Mouse (Mus musculus) hematopoietic stem cell, adult 5-6 weeks (primary cell): ENCODE measurements at regions not wholly inside any gene's neighbourhood (a gene's known extent, or its start where the extent isn't known, plus 50 kb on each side); places are given as distances from the start of the nearest gene placed in this dataset.

ENCODE experiments used
- ATAC-seq, 2 experiments: fragments of 125-278 bp in 1 of 2; replicated peaks in 1 of 2; 2 replicates each; pipeline ENCODE4 v1.8.0; 2016 to 2017; ENCODE audit warnings: inconsistent platforms in 2 of 2, mild to moderate bottlenecking in 2 of 2, moderate number of reproducible peaks in 2 of 2, low read depth in 1 of 2, moderate TSS enrichment in 1 of 2; ENCODE audit not compliant: low FRiP score in 2 of 2, poor library complexity in 2 of 2, severe bottlenecking in 2 of 2, insufficient read depth in 1 of 2, low TSS enrichment in 1 of 2

DNA sequence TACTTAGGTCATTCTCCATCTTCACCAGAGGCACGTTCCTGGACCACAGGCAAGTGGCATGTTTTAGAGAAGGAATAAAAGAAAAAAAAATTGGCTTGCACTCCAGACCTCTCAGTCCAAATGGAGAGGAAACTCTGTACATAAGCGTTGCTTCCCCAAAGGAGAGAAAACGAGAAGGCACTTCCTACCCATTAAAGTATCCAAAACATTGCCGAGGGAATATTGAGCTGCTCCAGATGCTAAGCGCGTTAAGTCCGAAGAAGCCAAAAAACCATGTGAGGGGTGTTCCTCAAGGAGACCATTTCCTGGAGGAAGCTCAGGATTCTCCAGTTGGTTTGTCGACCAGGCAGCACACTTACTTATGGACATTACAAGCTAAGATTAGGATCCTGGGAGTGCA, 286.2 kb downstream of the Pax1 start:
- no peak for ATAC-seq

- ATAC-seq = no peak
Measured at GRCm38 (mm10) chr2:147647506-147647905, 285.8 kb downstream of the Pax1 start.

DNA sequence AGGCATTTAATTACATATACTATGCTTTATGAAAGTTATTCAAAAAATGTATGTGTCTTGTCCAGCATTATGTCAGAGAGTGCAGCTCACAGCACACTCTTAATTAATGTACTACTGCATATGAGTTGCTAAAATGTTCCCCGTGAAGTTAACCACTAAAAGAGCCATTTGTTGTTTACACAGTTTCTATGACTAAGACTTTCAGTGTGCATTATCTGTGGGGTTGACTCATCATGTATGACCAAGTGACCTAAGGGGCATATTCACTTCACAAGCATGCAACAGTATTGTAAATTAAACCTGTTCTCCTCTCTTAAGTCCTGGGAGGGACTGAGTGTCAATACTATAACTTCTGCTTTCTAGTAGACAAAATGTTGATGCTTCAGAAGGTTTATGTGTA, 276.2 kb downstream of the Pax1 start:
- ATAC-seq = no peak

DNA sequence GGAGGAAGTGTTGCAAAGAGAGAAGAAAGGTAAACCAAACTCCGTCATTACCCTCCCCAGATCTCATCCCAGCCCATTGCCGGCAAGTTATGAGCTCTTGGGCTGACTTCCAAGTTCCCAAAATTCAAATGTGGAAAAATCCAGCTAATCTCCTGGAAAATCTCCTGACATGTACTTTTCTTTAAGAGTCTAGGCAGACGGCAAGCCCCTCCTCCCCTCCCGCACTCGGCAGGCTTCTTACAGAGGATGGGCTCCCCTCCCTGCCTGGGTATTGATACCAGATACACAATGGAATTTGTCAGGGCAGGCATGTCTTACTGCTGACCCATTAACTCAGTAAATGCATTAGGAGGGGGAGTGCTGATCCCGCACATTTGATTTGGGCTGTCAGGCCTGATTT, 271.0 kb downstream of the Pax1 start:
- ATAC-seq = no peak

DNA sequence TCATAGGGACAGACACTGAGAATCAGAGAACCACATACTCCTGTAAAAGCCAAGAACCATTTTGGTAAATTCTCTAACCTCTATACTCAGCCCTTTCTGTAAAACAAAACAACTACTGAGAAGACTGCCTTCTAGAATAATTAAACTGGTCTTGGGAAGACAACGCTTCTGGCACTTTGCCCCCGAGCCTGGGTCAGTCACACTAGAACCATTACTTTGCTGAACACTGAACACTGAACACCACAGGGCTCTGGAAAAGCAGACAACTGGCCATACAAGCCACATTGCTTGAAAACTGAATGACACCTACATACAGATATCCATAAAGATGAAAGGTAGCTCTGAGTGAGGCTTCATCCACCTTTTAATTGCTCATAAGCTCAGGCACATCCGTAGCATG, 268.0 kb downstream of the Pax1 start:
- ATAC-seq = no peak

GRCm38 (mm10) chr2:147627096-147627495, 265.4 kb downstream of the Pax1 start:
- no peak for ATAC-seq

GRCm38 (mm10) chr2:147623116-147623515, 261.4 kb downstream of the Pax1 start:
- ATAC-seq = no peak

DNA sequence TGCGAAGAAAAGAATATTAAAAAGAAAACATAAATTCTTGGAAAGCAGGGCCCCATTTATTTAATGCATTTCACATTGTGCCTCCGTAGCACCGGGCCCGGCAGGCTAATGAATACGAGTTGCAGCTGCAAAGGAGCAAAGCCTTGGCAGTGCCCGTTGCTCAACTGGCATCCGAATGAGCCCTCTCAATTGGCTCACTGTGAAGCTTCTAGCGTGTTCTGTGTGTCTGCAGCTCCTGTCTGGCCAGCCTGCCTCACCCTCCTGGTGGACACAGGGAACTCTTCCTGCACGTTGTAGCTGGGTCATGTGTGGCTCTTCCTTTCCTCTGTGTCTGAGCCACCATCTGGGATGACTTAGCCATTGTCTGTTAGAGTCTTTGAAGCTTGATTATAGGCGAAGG, 256.1 kb downstream of the Pax1 start:
- ATAC-seq = no peak

GRCm38 (mm10) chr2:147610343-147610742, 248.6 kb downstream of the Pax1 start:
- ATAC-seq = no peak

DNA sequence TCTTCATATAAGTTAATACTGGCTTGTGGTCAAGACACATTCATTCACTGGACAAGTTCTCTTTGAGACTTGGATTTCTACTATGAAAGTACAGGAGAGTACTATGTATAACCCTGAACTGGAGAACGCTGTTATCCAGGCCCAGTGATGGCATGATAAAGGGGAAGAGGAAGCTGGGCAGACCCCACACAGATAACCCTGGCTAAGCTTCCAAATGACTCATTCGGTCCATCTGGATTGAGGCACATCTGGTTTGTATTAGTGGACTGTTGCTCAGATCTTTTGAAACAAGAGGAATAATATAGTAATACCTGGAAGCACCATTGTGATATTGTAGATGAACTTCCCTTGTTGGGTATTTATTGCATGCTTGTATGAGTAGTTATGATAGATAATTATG, 239.9 kb downstream of the Pax1 start:
- ATAC-seq = no peak

DNA sequence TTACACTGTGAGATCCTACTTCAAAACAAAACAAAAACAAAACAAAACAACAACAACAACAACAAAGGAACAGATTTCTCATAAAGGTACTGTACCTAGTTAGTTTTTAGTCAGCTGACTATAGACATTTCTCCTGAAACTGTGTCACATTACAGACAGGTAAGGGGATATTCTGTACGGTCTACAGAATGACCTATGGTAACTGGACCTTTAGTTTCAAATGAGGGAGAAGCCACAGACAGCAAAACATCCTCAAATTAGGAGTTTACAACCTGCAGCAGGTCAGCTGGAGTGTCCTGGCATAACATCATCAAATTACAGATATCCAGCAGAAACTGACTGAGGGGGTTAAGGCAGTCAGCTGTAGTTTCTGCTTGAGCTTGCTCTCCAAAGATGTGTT, 210.7 kb downstream of the Pax1 start:
- ATAC-seq = no peak

- no peak for ATAC-seq
Measured at GRCm38 (mm10) chr2:147561220-147561619, 199.5 kb downstream of the Pax1 start.

GRCm38 (mm10) chr2:147560426-147561155, 198.9 kb downstream of the Pax1 start:
- no peak for ATAC-seq

GRCm38 (mm10) chr2:147529161-147529560, 167.4 kb downstream of the Pax1 start:
- no peak for ATAC-seq

DNA sequence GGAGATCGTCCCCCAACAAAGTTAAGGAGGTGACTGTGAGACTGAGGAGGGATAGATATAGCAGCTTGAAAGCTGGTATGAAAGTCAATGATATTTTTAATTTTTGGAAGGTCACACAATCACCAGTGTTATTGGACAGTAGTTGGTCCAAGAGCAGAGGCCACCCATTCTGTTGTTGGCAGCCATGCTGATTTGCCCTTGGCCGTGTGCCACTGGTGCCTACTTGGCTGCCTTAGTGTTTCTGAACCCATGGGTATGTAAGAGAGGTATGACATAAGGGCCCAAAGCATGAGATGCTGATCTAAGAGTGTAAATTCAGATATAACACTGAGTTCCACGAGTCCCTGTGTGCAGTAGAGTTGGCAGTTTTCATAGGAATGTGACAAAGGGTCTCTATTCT, 153.7 kb downstream of the Pax1 start:
- no peak for ATAC-seq

GRCm38 (mm10) chr2:147514748-147515147, 153.0 kb downstream of the Pax1 start:
- ATAC-seq = no peak

GRCm38 (mm10) chr2:147503962-147504361, 142.2 kb downstream of the Pax1 start:
- ATAC-seq = no peak

- no peak for ATAC-seq
Measured at GRCm38 (mm10) chr2:147498731-147499130, 137.0 kb downstream of the Pax1 start.

DNA sequence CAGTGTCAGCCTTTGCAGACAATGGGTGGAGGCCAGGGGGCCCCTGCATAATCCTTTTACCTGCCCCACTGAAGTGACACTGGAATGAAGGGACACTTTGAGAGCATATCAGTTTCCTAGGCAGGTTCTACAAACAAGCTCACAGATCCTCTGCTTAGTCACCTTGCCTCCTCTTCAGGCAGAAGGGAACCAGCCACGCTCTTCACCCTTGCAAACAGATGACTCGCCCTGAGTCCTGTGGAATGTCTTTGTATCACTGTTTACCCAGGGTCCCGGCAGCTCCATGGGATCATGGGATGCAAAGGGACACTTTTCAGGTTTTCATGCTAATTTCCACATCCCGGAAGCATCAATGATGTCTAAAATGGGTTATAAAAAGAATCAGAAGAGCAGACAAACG, 94.2 kb downstream of the Pax1 start:
- ATAC-seq = no peak
